ENCODE assay signal across 8 mouse cellular contexts in genomic region chr11:69035849-69036248, GRCm38 (mm10). TPM values are rescaled to one million over a fixed set of nuclear protein-coding genes. Genes with fewer than 3 reads are reported as not detected.
DNase-seq lines count a peak whose midpoint lies in the region; ATAC-seq and TF ChIP-seq lines count a peak whose summit lies in the region.

No protein-coding gene starts in this region.

- peak overlapping the region in 1 of 2 experiments; percentile 76; a peak in 1 of 4 replicates for H3K4me3 ChIP-seq in heart, embryonic 14.5 days (ENCODE audit: control insufficient read depth in 1 of 2, insufficient read depth in 1 of 2, low read depth in 1 of 2, low read length in 2 of 2)
- H3K4me3 ChIP-seq in liver, embryonic 13.5 days (replicated peaks) = peak overlapping the region; percentile 79
- H3K4me3 ChIP-seq in stomach, embryonic 16.5 days (replicated peaks; ENCODE audit: low read length) = peak overlapping the region; percentile 87; the same call in 1 of the 2 replicates

- peak; percentile 85 for DNase-seq in CD4-positive helper T cell, adult 2 months (ENCODE audit: low read depth, low spot score)
- DNase-seq in brain, embryonic 14.5 days (ENCODE audit: low read depth) = peak; percentile 92
- DNase-seq in kidney, postnatal 25 days = peak; percentile 92 to 93
- peak; percentile 81 for DNase-seq in liver, embryonic 13.5 days
- peak; percentile 63 to 80 for DNase-seq in natural killer cell, adult 2 months (ENCODE audit: low spot score in 2 of 2)

- H3K4me2 ChIP-seq in heart, embryonic 14.5 days (ENCODE audit: low read length) = peak overlapping the region; percentile 75
- H3K4me2 ChIP-seq in liver, embryonic 13.5 days = peak overlapping the region; percentile 94
- peak overlapping the region; percentile 76 for H3K4me2 ChIP-seq in stomach, embryonic 16.5 days (ENCODE audit: low read depth, low read length)

- peak overlapping the region; percentile 51 to 54; a peak in 1 of 4 replicates for H3K27ac ChIP-seq in heart, embryonic 14.5 days (replicated peaks in 1 of 2; ENCODE audit: control insufficient read depth in 1 of 2, insufficient read depth in 1 of 2, low read depth in 2 of 2, low read length in 2 of 2)
- H3K27ac ChIP-seq in liver, embryonic 13.5 days = peak overlapping the region; percentile 40
- H3K27ac ChIP-seq in stomach, embryonic 16.5 days (ENCODE audit: low read length) = peak overlapping the region; percentile 79

- WGBS in heart, embryonic 14.5 days = 9% methylated on average over 8 of the region's 8 CpGs
- WGBS in liver, embryonic 13.5 days (ENCODE audit: insufficient replicate concordance) = 6% methylated on average over 8 of the region's 8 CpGs
- WGBS in stomach, embryonic 16.5 days = 7% methylated on average over 8 of the region's 8 CpGs

- H3K4me1 ChIP-seq in heart, embryonic 14.5 days (ENCODE audit: control insufficient read depth in 2 of 2, insufficient read depth in 2 of 2, low read length in 2 of 2) = peaks cover 9 to 24% of the 10 kb centered on the region in 2 experiments
- peaks cover 37% of the 10 kb centered on the region for H3K4me1 ChIP-seq in liver, embryonic 13.5 days (replicated peaks)
- H3K4me1 ChIP-seq in stomach, embryonic 16.5 days (ENCODE audit: control insufficient read depth, insufficient read depth, low read length) = peaks cover 26% of the 10 kb centered on the region

- H3K36me3 ChIP-seq in heart, embryonic 14.5 days (ENCODE audit: control insufficient read depth, insufficient read depth, low read length) = peaks cover 55% of the 10 kb centered on the region
- peaks cover 45% of the 10 kb centered on the region for H3K36me3 ChIP-seq in liver, embryonic 13.5 days
- H3K36me3 ChIP-seq in stomach, embryonic 16.5 days (ENCODE audit: control insufficient read depth, insufficient read depth, low read length) = peaks cover 18% of the 10 kb centered on the region

- no peak for TF ChIP-seq POLR2A in brain, embryonic 14.5 days (IDR thresholded peaks at IDR 0.05; ENCODE audit: borderline replicate concordance, extremely low read depth, insufficient read depth, insufficient read length, poor library complexity, severe bottlenecking)

- no peaks in the 10 kb centered on the region for H3K27me3 ChIP-seq in heart, embryonic 14.5 days (ENCODE audit: control insufficient read depth, insufficient read depth, low read length)
- H3K27me3 ChIP-seq in liver, embryonic 13.5 days = no peaks in the 10 kb centered on the region
- H3K27me3 ChIP-seq in stomach, embryonic 16.5 days (ENCODE audit: control insufficient read depth, insufficient read depth, low read length) = no peaks in the 10 kb centered on the region

- no peaks in the 10 kb centered on the region for H3K9me3 ChIP-seq in heart, embryonic 14.5 days (ENCODE audit: control insufficient read depth, low read length)
- H3K9me3 ChIP-seq in liver, embryonic 13.5 days (replicated peaks) = no peaks in the 10 kb centered on the region
- H3K9me3 ChIP-seq in stomach, embryonic 16.5 days (replicated peaks; ENCODE audit: control insufficient read depth, low read length) = no peaks in the 10 kb centered on the region

- H3K9ac ChIP-seq in heart, embryonic 14.5 days (ENCODE audit: low read length) = no peak overlapping the region
- H3K9ac ChIP-seq in liver, embryonic 13.5 days = peak overlapping the region; percentile 39
- peak overlapping the region; percentile 43; the same call in 1 of the 2 replicates for H3K9ac ChIP-seq in stomach, embryonic 16.5 days (ENCODE audit: low read length)

- peak; percentile 71 for ATAC-seq in erythroid progenitor cell, adult 5-6 weeks (replicated peaks; ENCODE audit: low FRiP score, poor library complexity, severe bottlenecking)
- peak; percentile 18; the same call in 1 of the 2 replicates for ATAC-seq in heart, embryonic 14.5 days (ENCODE audit: insufficient number of reproducible peaks, insufficient read depth, low FRiP score, low read depth)
- peak; percentile 40 for ATAC-seq in liver, embryonic 13.5 days (ENCODE audit: low read depth)
- no peak for ATAC-seq in stomach, embryonic 16.5 days (ENCODE audit: insufficient read depth, low FRiP score)

- TF ChIP-seq CTCF in brain, embryonic 14.5 days (IDR thresholded peaks at IDR 0.05; ENCODE audit: borderline replicate concordance, extremely low read depth, insufficient read depth, insufficient read length) = peak; percentile 88

RNA-seq across cellular contexts. Expression of gene Aurkb, which starts 9.6 kb away (rescaled TPM):
- 38.3 and 74.9 TPM in 2 replicates for polyA plus RNA-seq in brain, embryonic 14.5 days (2012; rRNA removed)
- 328 and 403 TPM in 2 replicates for total RNA-seq in erythroid progenitor cell, adult 5-6 weeks (2015; ENCODE audit: low replicate concordance)
- 422 and 478 TPM in 2 replicates for total RNA-seq in erythroid progenitor cell, adult 5-6 weeks (2017; ENCODE audit: low replicate concordance)
- polyA plus RNA-seq in heart, embryonic 14.5 days (2014; fragmentation: Nextera tagmentation; extraction: Ambion mirVana) = 61.7 and 64.8 TPM in 2 replicates
- polyA plus RNA-seq in liver, embryonic 13.5 days (2015; fragmentation: Nextera tagmentation; extraction: Ambion mirVana) = 116 and 123 TPM in 2 replicates
- polyA plus RNA-seq in stomach, embryonic 16.5 days (2015; fragmentation: Nextera tagmentation; extraction: Ambion mirVana) = 120 and 134 TPM in 2 replicates

RNA-seq across cellular contexts. Expression of gene Ctc1, which starts 20.1 kb away (rescaled TPM):
- polyA plus RNA-seq in brain, embryonic 14.5 days (2012; rRNA removed) = 115 and 170 TPM in 2 replicates
- total RNA-seq in erythroid progenitor cell, adult 5-6 weeks (2015; ENCODE audit: low replicate concordance) = 36.0 and 54.5 TPM in 2 replicates
- 16.7 and 27.1 TPM in 2 replicates for total RNA-seq in erythroid progenitor cell, adult 5-6 weeks (2017; ENCODE audit: low replicate concordance)
- 38.8 and 43.8 TPM in 2 replicates for polyA plus RNA-seq in heart, embryonic 14.5 days (2014; fragmentation: Nextera tagmentation; extraction: Ambion mirVana)
- 16.9 and 20.3 TPM in 2 replicates for polyA plus RNA-seq in liver, embryonic 13.5 days (2015; fragmentation: Nextera tagmentation; extraction: Ambion mirVana)
- 34.5 and 43.9 TPM in 2 replicates for polyA plus RNA-seq in stomach, embryonic 16.5 days (2015; fragmentation: Nextera tagmentation; extraction: Ambion mirVana)

RNA-seq across cellular contexts. Expression of gene Borcs6, which starts 23.7 kb away (rescaled TPM):
- 19.6 and 22.1 TPM in 2 replicates for polyA plus RNA-seq in brain, embryonic 14.5 days (2012; rRNA removed)
- 2.9 and 4.7 TPM in 2 replicates for total RNA-seq in erythroid progenitor cell, adult 5-6 weeks (2015; ENCODE audit: low replicate concordance)
- 2.2 and 3.1 TPM in 2 replicates for total RNA-seq in erythroid progenitor cell, adult 5-6 weeks (2017; ENCODE audit: low replicate concordance)
- polyA plus RNA-seq in heart, embryonic 14.5 days (2014; fragmentation: Nextera tagmentation; extraction: Ambion mirVana) = 13.0 and 14.1 TPM in 2 replicates
- 3.5 TPM in 2 replicates for polyA plus RNA-seq in liver, embryonic 13.5 days (2015; fragmentation: Nextera tagmentation; extraction: Ambion mirVana)
- polyA plus RNA-seq in stomach, embryonic 16.5 days (2015; fragmentation: Nextera tagmentation; extraction: Ambion mirVana) = 7.2 and 7.8 TPM in 2 replicates

RNA-seq across cellular contexts. Expression of gene Pfas, which starts 27.6 kb away (rescaled TPM):
- 25.8 and 27.6 TPM in 2 replicates for polyA plus RNA-seq in brain, embryonic 14.5 days (2012; rRNA removed)
- 11.7 and 15.1 TPM in 2 replicates for total RNA-seq in erythroid progenitor cell, adult 5-6 weeks (2015; ENCODE audit: low replicate concordance)
- total RNA-seq in erythroid progenitor cell, adult 5-6 weeks (2017; ENCODE audit: low replicate concordance) = 16.1 and 23.4 TPM in 2 replicates
- polyA plus RNA-seq in heart, embryonic 14.5 days (2014; fragmentation: Nextera tagmentation; extraction: Ambion mirVana) = 14.3 and 16.5 TPM in 2 replicates
- polyA plus RNA-seq in liver, embryonic 13.5 days (2015; fragmentation: Nextera tagmentation; extraction: Ambion mirVana) = 32.4 and 33.2 TPM in 2 replicates
- 24.1 and 25.2 TPM in 2 replicates for polyA plus RNA-seq in stomach, embryonic 16.5 days (2015; fragmentation: Nextera tagmentation; extraction: Ambion mirVana)

RNA-seq across cellular contexts. Expression of gene Tmem107, which starts 34.8 kb away (rescaled TPM):
- 25.6 and 35.1 TPM in 2 replicates for polyA plus RNA-seq in brain, embryonic 14.5 days (2012; rRNA removed)
- total RNA-seq in erythroid progenitor cell, adult 5-6 weeks (2015; ENCODE audit: low replicate concordance) = 21.6 and 27.7 TPM in 2 replicates
- total RNA-seq in erythroid progenitor cell, adult 5-6 weeks (2017; ENCODE audit: low replicate concordance) = 12.5 and 12.6 TPM in 2 replicates
- polyA plus RNA-seq in heart, embryonic 14.5 days (2014; fragmentation: Nextera tagmentation; extraction: Ambion mirVana) = 33.5 and 34.4 TPM in 2 replicates
- polyA plus RNA-seq in liver, embryonic 13.5 days (2015; fragmentation: Nextera tagmentation; extraction: Ambion mirVana) = 30.8 and 31.7 TPM in 2 replicates
- polyA plus RNA-seq in stomach, embryonic 16.5 days (2015; fragmentation: Nextera tagmentation; extraction: Ambion mirVana) = 58.2 and 62.1 TPM in 2 replicates
